Mouse (Mus musculus) heart, embryonic 16.5 days (tissue): ENCODE data around the gene Zmat3. TPM values are rescaled to one million over a fixed set of nuclear protein-coding genes. Genes with fewer than 3 reads are reported as not detected.

Experiments used
- ATAC-seq: fragments of 200-750 bp; cut with Nextera tagmentation; replicated peaks from 2 replicates; pipeline ENCODE4 v1.8.0; 2017; ENCODE audit warnings: moderate number of reproducible peaks; ENCODE audit not compliant: insufficient read depth, low FRiP score; ENCODE audit errors: extremely low read depth
- H3K27ac ChIP-seq: fragments of 300-500 bp; sonication (generic); 2 replicates; pipeline ENCODE4 v1.5.1; 2014; ENCODE audit warnings: mild to moderate bottlenecking, low read length, control low read depth, moderate library complexity
- H3K27me3 ChIP-seq: fragments of 300-500 bp; sonication (generic); 2 replicates; pipeline ENCODE4 v1.6.1; 2014; ENCODE audit warnings: low read length, mixed read lengths; ENCODE audit not compliant: control insufficient read depth, insufficient read depth
- H3K36me3 ChIP-seq: fragments of 300-500 bp; sonication (generic); 2 replicates; pipeline ENCODE4 v1.6.1; 2014; ENCODE audit not compliant: control insufficient read depth, insufficient read depth
- H3K4me1 ChIP-seq: fragments of 300-500 bp; sonication (generic); 2 replicates; pipeline ENCODE4 v1.6.1; 2014; ENCODE audit warnings: low read length, mixed read lengths; ENCODE audit not compliant: control insufficient read depth, insufficient read depth
- H3K4me2 ChIP-seq: fragments of 300-500 bp; sonication (generic); 2 replicates; pipeline ENCODE4 v1.6.1; 2014; ENCODE audit warnings: low read depth, mild to moderate bottlenecking, control low read depth, low read length
- H3K4me3 ChIP-seq: fragments of 300-500 bp; sonication (generic); 2 replicates; pipeline ENCODE4 v1.5.1; 2014; ENCODE audit warnings: mild to moderate bottlenecking, control low read depth, low read length
- H3K9ac ChIP-seq: fragments of 300-500 bp; sonication (generic); 2 replicates; pipeline ENCODE4 v1.6.1; 2014; ENCODE audit warnings: low read length, control low read depth
- H3K9me3 ChIP-seq: fragments of 300-500 bp; sonication (generic); replicated peaks from 2 replicates; pipeline ENCODE4 v1.6.1; 2016; ENCODE audit warnings: low read length; ENCODE audit not compliant: control insufficient read depth
- WGBS: fragments of 180-500 bp; shearing (Covaris S2); extraction: QIAGEN DNeasy Blood & Tissue Kit; methylation state at CpG from one replicate; pipeline ENCODE4 v1.1.7; 2014; 5-methylcytosine and 5-hydroxymethylcytosine counted together
- polyA plus RNA-seq: library from polyadenylated mRNA; unstranded; fragments of >200 nt; fragmentation: Nextera tagmentation; extraction: Ambion mirVana; gene quantifications from 2 replicates; pipeline ENCODE4 v1.2.1, GENCODE M21; 2015

Zmat3 gene
- polyA plus RNA-seq, 1 experiment from 2014 or later, result 3.6 TPM

DNA sequence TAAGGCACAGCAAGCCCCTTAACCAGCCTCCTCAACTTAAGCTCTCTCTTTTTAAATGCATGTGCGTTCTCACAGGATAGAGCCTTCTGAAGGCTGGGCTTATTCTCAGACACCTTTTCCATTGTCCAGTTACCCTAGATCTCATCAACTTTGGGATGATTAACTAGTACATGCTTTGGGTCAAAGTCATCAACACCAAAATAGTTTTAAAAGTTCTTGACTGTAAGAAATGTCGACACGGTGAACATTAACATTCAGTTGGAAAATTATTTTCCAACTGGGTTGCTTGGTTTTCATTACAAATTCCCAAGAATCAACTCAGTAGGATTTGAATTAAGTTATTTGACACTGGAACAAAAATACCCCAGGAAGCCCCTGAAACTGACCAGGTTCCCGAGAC, 27.0 kb upstream of the Zmat3 start:
- Histone ChIP-seq H3K4me3 (no peak overlapping the region), H3K9ac (no peak overlapping the region), H3K9me3 (no peaks in the 10 kb centered on the region), H3K27ac (no peak overlapping the region), H3K4me1 (no peaks in the 10 kb centered on the region), H3K27me3 (no peaks in the 10 kb centered on the region), H3K36me3 (no peaks in the 10 kb centered on the region), H3K4me2 (no peak overlapping the region)
- WGBS, result 82% methylated on average over 4 of the region's 4 CpGs
- no peak for ATAC-seq

DNA sequence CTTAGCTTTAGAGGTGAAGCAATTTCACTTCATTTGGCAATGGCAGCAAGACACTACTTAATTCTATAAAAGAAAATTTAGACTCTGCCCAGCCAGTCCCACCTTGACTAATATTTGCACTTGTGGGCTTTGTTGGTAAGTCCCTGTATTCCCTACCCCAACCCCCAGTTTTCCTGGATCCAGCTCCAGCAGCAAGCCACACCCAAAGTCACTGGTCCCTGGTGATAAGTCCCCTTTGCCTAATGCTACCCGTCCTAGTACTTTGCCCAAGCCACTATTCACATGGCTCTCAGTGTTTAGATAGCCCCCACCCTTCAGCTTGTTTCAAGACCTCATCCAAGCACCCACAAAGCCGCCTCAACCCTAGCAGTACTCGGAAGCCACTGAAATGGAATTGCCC, 15.7 kb upstream of the Zmat3 start:
- 62% methylated on average over 3 of the region's 3 CpGs for WGBS
- H3K27ac ChIP-seq, result no peak overlapping the region
- no peak for ATAC-seq

DNA sequence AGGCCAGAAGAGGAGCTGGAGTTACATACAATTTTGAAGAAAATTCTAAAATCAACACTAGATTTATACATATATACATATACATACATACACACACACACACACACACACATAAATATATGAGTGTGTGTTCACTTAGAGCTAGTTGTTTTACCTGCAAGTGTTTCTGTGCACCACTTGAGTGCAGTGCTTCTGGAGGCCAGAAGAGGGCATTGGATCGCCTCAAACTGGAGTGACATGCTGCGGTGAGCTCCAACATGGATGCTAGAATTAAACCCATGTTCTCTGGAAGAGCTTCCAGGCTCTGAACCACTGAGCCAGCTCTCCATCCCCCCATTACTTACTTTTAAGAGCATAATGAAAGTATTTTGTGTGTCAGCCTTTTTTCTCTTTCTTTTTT, 14.1 kb upstream of the Zmat3 start:
- no peak overlapping the region for H3K4me3 ChIP-seq
- no peaks in the 10 kb centered on the region for H3K9me3 ChIP-seq
- H3K4me2 ChIP-seq, result no peak overlapping the region
- H3K36me3 ChIP-seq, result no peaks in the 10 kb centered on the region
- ATAC-seq, result no peak
- 33% methylated on average over 2 of the region's 2 CpGs for WGBS
- no peaks in the 10 kb centered on the region for H3K4me1 ChIP-seq
- no peak overlapping the region for H3K27ac ChIP-seq
- 0 out of 2 replicates have a peak, but pooled peaks cover 2% of the 10 kb centered on the region for H3K27me3 ChIP-seq
- H3K9ac ChIP-seq, result no peak overlapping the region

More for the DNA sequence above, 15.7 kb upstream of the Zmat3 start:
- Histone ChIP-seq H3K4me2 (no peak overlapping the region), H3K4me3 (no peak overlapping the region), H3K36me3 (no peaks in the 10 kb centered on the region), H3K9me3 (no peaks in the 10 kb centered on the region), H3K4me1 (no peaks in the 10 kb centered on the region), H3K27me3 (0 out of 2 replicates have a peak, but pooled peaks cover 2% of the 10 kb centered on the region), H3K9ac (no peak overlapping the region)

DNA sequence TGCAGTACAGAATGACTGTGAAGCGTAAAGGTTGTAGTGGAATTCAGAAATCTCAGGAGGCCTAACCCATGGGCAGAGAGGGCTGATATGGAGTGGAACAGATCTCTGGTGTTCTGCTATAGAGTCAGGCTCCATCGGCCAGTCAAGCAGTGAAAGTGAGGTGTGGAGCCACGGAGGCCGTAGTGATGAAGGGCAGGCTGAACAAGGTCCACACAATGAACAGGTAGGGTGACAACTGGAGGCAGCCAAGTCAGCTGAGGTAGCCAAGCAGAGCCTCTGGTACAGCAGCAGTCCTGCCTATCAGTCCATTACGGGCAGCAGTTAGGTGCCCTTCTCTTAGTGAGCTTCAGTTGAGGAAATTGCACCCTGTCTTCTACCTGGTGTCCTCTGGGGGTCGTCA, 7.4 kb upstream of the Zmat3 start:
- no peaks in the 10 kb centered on the region for H3K36me3 ChIP-seq
- no peak overlapping the region for H3K27ac ChIP-seq
- no peak for ATAC-seq
- H3K9ac ChIP-seq, result no peak overlapping the region
- no peaks in the 10 kb centered on the region for H3K9me3 ChIP-seq
- no peak overlapping the region for H3K4me2 ChIP-seq
- H3K27me3 ChIP-seq, result no peaks in the 10 kb centered on the region
- H3K4me3 ChIP-seq, result no peak overlapping the region
- no peaks in the 10 kb centered on the region for H3K4me1 ChIP-seq
- 80% methylated on average over 6 of the region's 6 CpGs for WGBS

DNA sequence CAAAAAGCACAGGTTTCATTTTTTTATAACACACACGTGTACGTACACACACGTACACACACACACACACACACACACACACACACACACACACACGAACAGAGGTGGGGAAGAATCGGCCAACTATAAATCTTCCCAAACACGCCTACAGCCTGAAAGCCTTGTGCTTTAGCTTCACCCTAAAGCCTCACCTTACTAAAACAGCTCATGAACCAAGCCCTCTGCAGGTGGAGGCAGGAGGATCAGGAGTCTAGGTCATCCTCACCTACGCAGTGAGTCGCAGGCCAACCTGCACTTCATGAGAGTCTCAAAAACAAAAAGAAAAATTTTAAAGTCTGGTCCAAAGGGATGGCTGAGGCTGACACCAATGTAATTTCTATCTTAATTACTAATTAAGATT, 6.7 kb upstream of the Zmat3 start:
- 84% methylated on average over 8 of the region's 8 CpGs for WGBS
- Histone ChIP-seq H3K4me1 (no peaks in the 10 kb centered on the region), H3K4me2 (no peak overlapping the region), H3K27ac (no peak overlapping the region), H3K27me3 (no peaks in the 10 kb centered on the region), H3K9ac (no peak overlapping the region), H3K9me3 (no peaks in the 10 kb centered on the region), H3K4me3 (no peak overlapping the region), H3K36me3 (no peaks in the 10 kb centered on the region)
- no peak for ATAC-seq

DNA sequence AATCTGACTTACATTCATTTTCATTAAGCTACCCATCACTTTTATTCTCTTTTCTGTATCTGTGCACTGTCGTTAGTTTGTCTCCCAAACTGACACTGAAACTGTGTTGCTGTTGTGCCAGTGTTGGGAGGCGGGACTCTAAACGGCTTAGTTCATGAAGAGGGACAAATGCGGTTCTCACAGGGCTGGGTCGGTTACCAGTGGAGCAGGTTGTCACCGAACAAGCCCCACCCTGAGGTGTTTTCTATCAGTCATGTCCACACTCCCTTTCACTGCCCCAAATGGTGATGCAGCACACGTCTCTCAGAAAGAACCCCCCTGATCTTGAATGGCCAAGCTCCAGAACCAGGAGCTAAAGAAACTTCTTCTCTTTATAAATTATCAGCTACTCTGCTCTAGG, 6.1 kb upstream of the Zmat3 start:
- H3K27ac ChIP-seq, result no peak overlapping the region
- 61% methylated on average over 7 of the region's 7 CpGs for WGBS
- H3K36me3 ChIP-seq, result no peaks in the 10 kb centered on the region
- ATAC-seq, result no peak
- H3K4me3 ChIP-seq, result no peak overlapping the region
- no peak overlapping the region for H3K9ac ChIP-seq
- no peak overlapping the region for H3K4me2 ChIP-seq
- no peaks in the 10 kb centered on the region for H3K27me3 ChIP-seq
- no peaks in the 10 kb centered on the region for H3K9me3 ChIP-seq
- H3K4me1 ChIP-seq, result no peaks in the 10 kb centered on the region

DNA sequence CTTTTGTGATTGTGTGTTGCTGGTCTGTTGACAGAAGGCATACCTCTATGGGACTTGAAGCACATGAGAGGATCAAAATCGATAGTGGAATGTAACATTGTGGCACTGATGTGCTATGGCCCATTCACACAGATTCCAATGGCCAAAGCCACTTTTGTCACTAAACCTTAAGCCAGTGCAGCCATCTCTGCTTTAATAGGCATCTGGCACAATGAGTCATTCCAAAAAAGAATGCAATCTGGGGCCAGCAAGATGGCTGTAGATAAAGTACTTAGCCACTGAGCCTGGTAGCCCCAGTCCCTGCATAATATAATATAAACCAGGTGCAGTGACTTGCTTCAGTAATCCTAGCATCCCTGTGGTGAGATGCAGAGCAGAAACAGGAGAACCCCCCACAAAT, 1.7 kb upstream of the Zmat3 start:
- Histone ChIP-seq H3K4me3 (no peak overlapping the region), H3K4me1 (peaks cover 9% of the 10 kb centered on the region), H3K27me3 (no peaks in the 10 kb centered on the region), H3K4me2 (no peak overlapping the region), H3K27ac (no peak overlapping the region), H3K9ac (no peak overlapping the region), H3K36me3 (no peaks in the 10 kb centered on the region), H3K9me3 (no peaks in the 10 kb centered on the region)
- no peak for ATAC-seq
- 78% methylated on average over 1 of the region's 1 CpGs for WGBS

DNA sequence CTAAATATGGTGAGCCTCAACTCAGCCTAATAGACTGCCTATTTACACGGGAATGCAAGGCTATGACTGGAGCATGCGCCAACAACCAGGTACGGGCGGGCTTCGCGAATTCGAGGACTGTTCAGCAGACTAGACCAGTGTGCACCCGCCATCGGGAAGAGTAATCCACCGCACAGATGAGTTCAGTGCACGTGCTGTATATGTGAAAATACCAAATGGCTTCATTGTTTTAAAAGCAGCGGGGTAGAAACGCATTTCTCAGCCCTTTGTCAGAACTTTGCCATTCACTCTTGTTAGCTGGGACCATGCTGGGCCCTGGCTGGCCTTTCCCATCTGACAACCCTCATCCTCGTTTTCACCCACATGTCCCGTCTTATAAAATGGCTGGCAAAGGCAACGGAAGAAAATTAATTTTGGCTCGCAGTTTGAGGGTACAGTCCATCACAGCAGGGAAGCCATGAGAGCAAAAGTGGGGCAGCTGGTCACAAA, 476 bp upstream of the Zmat3 start:
- Histone ChIP-seq H3K4me3 (peak overlapping the region; percentile 89), H3K4me1 (peaks cover 9% of the 10 kb centered on the region), H3K4me2 (peak overlapping the region; percentile 74), H3K27me3 (no peaks in the 10 kb centered on the region), H3K9ac (no peak overlapping the region; the same call in 1 of the 2 replicates), H3K9me3 (no peaks in the 10 kb centered on the region), H3K27ac (no peak overlapping the region), H3K36me3 (no peaks in the 10 kb centered on the region)
- 58% methylated on average over 17 of the region's 17 CpGs for WGBS
- no peak for ATAC-seq

DNA sequence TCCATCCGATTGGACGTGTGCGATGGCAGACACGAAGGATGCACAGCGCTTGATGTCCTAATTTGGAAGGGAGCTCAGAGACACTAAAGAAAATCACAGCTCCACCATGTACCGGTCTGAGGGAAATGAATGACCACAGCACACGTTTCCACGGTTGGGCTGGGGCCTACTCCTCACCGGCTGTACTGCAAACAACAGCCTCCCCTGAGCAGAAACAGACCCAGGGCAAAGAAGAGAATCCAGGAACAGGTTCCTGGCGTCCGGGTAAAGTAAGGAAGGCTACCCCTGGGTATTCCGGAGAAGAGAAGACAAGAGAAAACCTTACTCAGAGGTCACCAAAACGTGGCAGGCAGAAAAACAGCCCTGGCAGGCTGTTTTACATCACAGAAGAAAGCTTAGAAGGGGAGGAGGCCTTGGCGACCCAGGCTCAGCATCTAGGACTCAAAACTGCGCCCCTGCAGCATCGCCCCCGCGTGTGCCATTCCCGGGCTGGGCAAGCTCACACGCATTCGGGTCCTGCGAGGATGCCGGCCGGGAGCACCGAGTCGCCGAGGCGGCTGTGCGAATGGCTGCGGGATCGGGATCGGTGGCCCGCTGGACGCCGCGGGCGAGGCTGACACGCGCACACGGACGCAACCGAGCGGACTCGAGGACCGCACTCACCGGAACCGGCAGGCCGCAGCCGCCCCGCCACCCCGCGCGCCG, 821 bp downstream of the Zmat3 start:
- H3K9me3 ChIP-seq, result no peaks in the 10 kb centered on the region
- H3K4me2 ChIP-seq, result peak overlapping the region; percentile 74
- H3K4me1 ChIP-seq, result peaks cover 9% of the 10 kb centered on the region
- ATAC-seq, result peak; percentile 49
- peak overlapping the region; percentile 79 for H3K27ac ChIP-seq
- no peaks in the 10 kb centered on the region for H3K36me3 ChIP-seq
- 2% methylated on average over 48 of the region's 54 CpGs for WGBS
- H3K9ac ChIP-seq, result peak overlapping the region; percentile 87
- H3K4me3 ChIP-seq, result peak overlapping the region; percentile 89
- no peaks in the 10 kb centered on the region for H3K27me3 ChIP-seq
